Mouse (Mus musculus): ENCODE measurements at regions not wholly inside any gene's neighbourhood (a gene's known extent, or its start where the extent isn't known, plus 50 kb on each side); places are given as distances from the start of the nearest gene placed in this dataset.

- no peak for DNase-seq (ENCODE audit: low spot score)
Measured at GRCm38 (mm10) chr10:17362643-17363042, 360.4 kb upstream of the Cited2 start.

GRCm38 (mm10) chr10:17366042-17366740 lies 356.8 kb upstream of the Cited2 start:
- DNase-seq (ENCODE audit: low spot score) = no peak

GRCm38 (mm10) chr10:17367026-17367425 lies 356.0 kb upstream of the Cited2 start:
- DNase-seq (ENCODE audit: low spot score) = no peak

GRCm38 (mm10) chr10:17367430-17367829 lies 355.6 kb upstream of the Cited2 start:
- DNase-seq (ENCODE audit: low spot score) = no peak

GRCm38 (mm10) chr10:17368636-17369035 lies 354.4 kb upstream of the Cited2 start:
- no peak for DNase-seq (ENCODE audit: low spot score)

- DNase-seq (ENCODE audit: low spot score) = no peak
Measured at GRCm38 (mm10) chr10:17372905-17373304, 350.1 kb upstream of the Cited2 start.

- no peak for DNase-seq (ENCODE audit: low spot score)
Measured at GRCm38 (mm10) chr10:17374047-17374446, 349.0 kb upstream of the Cited2 start.

- DNase-seq (ENCODE audit: low spot score) = no peak
Measured at GRCm38 (mm10) chr10:17382990-17383389, 340.0 kb upstream of the Cited2 start.

GRCm38 (mm10) chr10:17385181-17385580 lies 337.8 kb upstream of the Cited2 start:
- no peak for DNase-seq (ENCODE audit: low spot score)

- DNase-seq (ENCODE audit: low spot score) = no peak
Measured at GRCm38 (mm10) chr10:17387296-17387695, 335.7 kb upstream of the Cited2 start.

- DNase-seq (ENCODE audit: low spot score) = no peak
Measured at GRCm38 (mm10) chr10:17395495-17396224, 327.4 kb upstream of the Cited2 start.

GRCm38 (mm10) chr10:17403899-17404298 lies 319.1 kb upstream of the Cited2 start:
- DNase-seq (ENCODE audit: low spot score) = no peak

- DNase-seq (ENCODE audit: low spot score) = no peak
Measured at GRCm38 (mm10) chr10:17407854-17408606, 315.0 kb upstream of the Cited2 start.

GRCm38 (mm10) chr10:17408781-17409180 lies 314.2 kb upstream of the Cited2 start:
- no peak for DNase-seq (ENCODE audit: low spot score)

- no peak for DNase-seq (ENCODE audit: low spot score)
Measured at GRCm38 (mm10) chr10:17411300-17411987, 311.6 kb upstream of the Cited2 start.

GRCm38 (mm10) chr10:17415112-17415511 lies 307.9 kb upstream of the Cited2 start:
- DNase-seq (ENCODE audit: low spot score) = no peak

- DNase-seq (ENCODE audit: low spot score) = no peak
Measured at GRCm38 (mm10) chr10:17416121-17416520, 306.9 kb upstream of the Cited2 start.

- no peak for DNase-seq (ENCODE audit: low spot score)
Measured at GRCm38 (mm10) chr10:17417394-17417793, 305.6 kb upstream of the Cited2 start.

- DNase-seq (ENCODE audit: low spot score) = no peak
Measured at GRCm38 (mm10) chr10:17418227-17418685, 304.8 kb upstream of the Cited2 start.

GRCm38 (mm10) chr10:17423584-17424278 lies 299.3 kb upstream of the Cited2 start:
- DNase-seq (ENCODE audit: low spot score) = no peak

- no peak for DNase-seq (ENCODE audit: low spot score)
Measured at GRCm38 (mm10) chr10:17426197-17426596, 296.8 kb upstream of the Cited2 start.
